Mouse (Mus musculus) layer of hippocampus, postnatal 25 days (tissue): ENCODE data around the gene Rps18. TPM values are rescaled to one million over a fixed set of nuclear protein-coding genes. Genes with fewer than 3 reads are reported as not detected.

ENCODE experiments used
- DNase-seq, 2 experiments: peaks; one replicate each; pipeline ENCODE4 v3.0.0; 2022; ENCODE audit warnings: mixed read lengths in 2 of 2, low spot score in 1 of 2; ENCODE audit errors: extremely low spot score in 1 of 2
- total RNA-seq, 2 experiments: library from RNA; stranded (reverse); gene quantifications; 2 replicates each; pipeline ENCODE4 v1.2.3; 2021

The Rps18 gene
- total RNA-seq, 2 experiments from 2014 or later: 311 to 351 TPM

- DNase-seq: no peak
These were observed 29.4 kb downstream of the Rps18 start for GRCm38 (mm10) chr17:33926207-33926932.

GRCm38 (mm10) chr17:33925406-33926116 is 30.2 kb downstream of the Rps18 start:
- no peak for DNase-seq

GRCm38 (mm10) chr17:33924577-33925283 is 31.1 kb downstream of the Rps18 start:
- peak in 1 of 2 experiments; percentile 38 for DNase-seq

GRCm38 (mm10) chr17:33921361-33921760 is 34.4 kb downstream of the Rps18 start:
- no peak for DNase-seq

- DNase-seq: peak; percentile 58 to 87
These were observed 35.3 kb downstream of the Rps18 start for GRCm38 (mm10) chr17:33920282-33921097.

GRCm38 (mm10) chr17:33919351-33920281 is 36.2 kb downstream of the Rps18 start:
- DNase-seq: peak in 1 of 2 experiments; percentile 29

- DNase-seq: no peak
These were observed 37.3 kb downstream of the Rps18 start for GRCm38 (mm10) chr17:33918293-33919203.

- no peak for DNase-seq
These were observed 38.0 kb downstream of the Rps18 start for GRCm38 (mm10) chr17:33917656-33918292.

GRCm38 (mm10) chr17:33916847-33917655 is 38.8 kb downstream of the Rps18 start:
- DNase-seq: no peak

- DNase-seq: no peak
These were observed 39.5 kb downstream of the Rps18 start for GRCm38 (mm10) chr17:33916294-33916693.

- peak; percentile 83 to 85 for DNase-seq
These were observed 40.0 kb downstream of the Rps18 start, which contains the start of the genes Tapbp and Zbtb22 for GRCm38 (mm10) chr17:33915671-33916250. Gene Tapbp (plus strand): TSS chr17:33915899. Gene Zbtb22 (plus strand): TSS chr17:33915904.

- no peak for DNase-seq
These were observed 40.8 kb downstream of the Rps18 start for GRCm38 (mm10) chr17:33914969-33915391.

- no peak for DNase-seq
These were observed 41.9 kb downstream of the Rps18 start for GRCm38 (mm10) chr17:33913905-33914304.

GRCm38 (mm10) chr17:33913264-33913663 is 42.5 kb downstream of the Rps18 start:
- DNase-seq: no peak

- DNase-seq: no peak
These were observed 43.9 kb downstream of the Rps18 start for GRCm38 (mm10) chr17:33911813-33912414.
